Mouse (Mus musculus) midbrain, embryonic 16.5 days (tissue): ENCODE measurements around the gene Ncbp3. TPM values are rescaled to one million over a fixed set of nuclear protein-coding genes. Genes with fewer than 3 reads are reported as not detected.

Source experiments
- ATAC-seq: fragments of 200-750 bp; cut with Nextera tagmentation; 2 replicates; pipeline ENCODE4 v1.8.0; 2017; ENCODE audit warnings: moderate TSS enrichment
- H3K27ac ChIP-seq: fragments of 300-500 bp; sonication (generic); 2 replicates; pipeline ENCODE4 v1.5.1; 2014; ENCODE audit warnings: mild to moderate bottlenecking, low read length, mixed read lengths
- H3K27me3 ChIP-seq: fragments of 300-500 bp; sonication (generic); 2 replicates; pipeline ENCODE4 v1.6.1; 2014; ENCODE audit warnings: low read depth, low read length, mixed read lengths; ENCODE audit not compliant: control insufficient read depth, insufficient read depth
- H3K36me3 ChIP-seq: fragments of 300-500 bp; sonication (generic); 2 replicates; pipeline ENCODE4 v1.6.1; 2014; ENCODE audit warnings: mild to moderate bottlenecking, low read length, moderate library complexity, mixed read lengths; ENCODE audit not compliant: control insufficient read depth, insufficient read depth
- H3K4me1 ChIP-seq: fragments of 300-500 bp; sonication (generic); 2 replicates; pipeline ENCODE4 v1.6.1; 2014; ENCODE audit warnings: mild to moderate bottlenecking, low read length, mixed read lengths; ENCODE audit not compliant: control insufficient read depth, insufficient read depth
- H3K4me2 ChIP-seq: fragments of 300-500 bp; sonication (generic); 2 replicates; pipeline ENCODE4 v1.6.1; 2014; ENCODE audit warnings: mild to moderate bottlenecking, low read length, mixed read lengths
- H3K4me3 ChIP-seq: fragments of 300-500 bp; sonication (generic); 2 replicates; pipeline ENCODE4 v1.5.1; 2014; ENCODE audit warnings: low read depth, mild to moderate bottlenecking, low read length, moderate library complexity, mixed read lengths
- H3K9ac ChIP-seq: fragments of 300-500 bp; sonication (generic); 2 replicates; pipeline ENCODE4 v1.6.1; 2014; ENCODE audit warnings: low read depth, low read length, mixed read lengths
- H3K9me3 ChIP-seq: fragments of 300-500 bp; sonication (generic); replicated peaks from 2 replicates; pipeline ENCODE4 v1.6.1; 2014; ENCODE audit warnings: mild to moderate bottlenecking, low read length, mixed read lengths; ENCODE audit not compliant: control insufficient read depth, poor library complexity, severe bottlenecking
- WGBS: fragments of 180-500 bp; shearing (Covaris S2); extraction: QIAGEN DNeasy Blood & Tissue Kit; methylation state at CpG from one replicate; pipeline ENCODE4 v1.1.7; 2014; 5-methylcytosine and 5-hydroxymethylcytosine counted together
- polyA plus RNA-seq: library from polyadenylated mRNA; unstranded; fragments of >200 nt; fragmentation: Nextera tagmentation; extraction: Ambion mirVana; gene quantifications from 2 replicates; pipeline ENCODE4 v1.2.1, GENCODE M21; 2015

The Ncbp3 gene
- polyA plus RNA-seq, 1 experiment from 2014 or later = 9.8 TPM

DNA sequence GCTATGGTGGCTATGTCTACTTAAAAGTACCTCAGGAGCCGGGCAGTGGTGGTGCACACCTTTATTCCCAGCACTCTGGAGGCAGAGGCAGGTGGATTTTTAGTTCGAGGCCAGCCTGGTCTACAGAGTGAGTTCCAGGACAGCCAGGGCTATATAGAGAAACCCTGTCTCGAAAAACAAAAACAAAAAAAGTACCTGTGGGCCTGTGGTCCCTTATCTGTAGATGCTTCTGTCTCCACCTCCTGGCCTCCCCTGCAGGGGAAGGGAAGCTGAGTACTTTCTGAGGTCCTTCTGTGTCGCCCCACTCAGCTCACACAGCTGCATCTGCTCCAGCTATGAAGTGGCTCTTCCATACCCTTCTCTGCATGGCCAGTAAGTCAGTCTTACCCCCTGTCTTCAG lies 42.7 kb downstream of the Ncbp3 start, which contains the start of gene Itgae:
TSS of gene Itgae (plus strand) at position 301 of the 400 bp plus-strand sequence.
- 93% methylated on average over 4 of the region's 4 CpGs for WGBS
- Histone ChIP-seq H3K4me1 (no peaks in the 10 kb centered on the region), H3K36me3 (no peaks in the 10 kb centered on the region), H3K9me3 (no peaks in the 10 kb centered on the region), H3K27me3 (no peaks in the 10 kb centered on the region), H3K4me3 (no peak within 1 kb of the TSS), H3K4me2 (no peak within 1 kb of the TSS), H3K27ac (no peak within 1 kb of the TSS), H3K9ac (no peak within 1 kb of the TSS)
- no peak for ATAC-seq

DNA sequence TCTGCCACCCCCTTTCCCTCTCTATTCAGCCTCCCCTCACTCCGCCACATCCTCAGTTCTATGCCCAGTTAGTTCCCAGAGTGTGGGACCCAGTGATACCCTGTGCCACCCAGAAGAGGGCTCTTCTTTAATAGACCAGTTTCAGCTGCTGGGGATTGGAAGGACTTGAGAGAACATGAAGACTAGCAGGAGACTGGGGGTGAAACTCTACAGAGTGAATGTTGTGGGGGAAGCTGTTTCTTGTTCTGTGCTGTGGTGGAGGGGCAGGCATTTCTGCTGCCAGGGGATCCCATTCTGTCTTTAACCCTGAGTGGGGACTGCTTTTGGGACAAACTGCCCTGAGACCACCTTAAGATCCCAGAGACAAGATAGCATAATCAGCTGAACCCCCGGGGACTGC lies 43.2 kb downstream of the Ncbp3 start:
- 83% methylated on average over 2 of the region's 2 CpGs for WGBS

DNA sequence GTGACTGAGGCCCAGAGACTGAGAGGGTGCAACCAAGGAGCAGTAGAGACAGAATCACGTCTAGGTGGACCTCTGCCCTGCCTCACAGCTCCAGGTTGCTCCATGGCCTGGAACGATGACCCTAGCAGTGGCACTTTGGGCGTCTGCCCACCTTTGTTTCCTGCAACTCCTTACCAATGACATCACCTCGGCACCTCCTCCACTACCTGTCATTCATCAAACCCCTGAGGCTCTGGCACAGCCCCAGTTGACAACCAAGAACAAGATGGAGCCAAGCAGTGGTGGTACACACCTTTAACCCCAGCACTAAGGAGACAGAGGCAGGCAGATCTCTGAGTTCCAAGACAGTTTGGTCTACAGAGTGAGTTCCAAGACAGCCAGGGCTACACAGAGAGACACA lies 44.5 kb downstream of the Ncbp3 start:
- no peak overlapping the region for H3K9ac ChIP-seq
- H3K27me3 ChIP-seq = no peaks in the 10 kb centered on the region
- H3K4me3 ChIP-seq = no peak overlapping the region
- no peaks in the 10 kb centered on the region for H3K36me3 ChIP-seq
- H3K27ac ChIP-seq = no peak overlapping the region
- H3K4me2 ChIP-seq = no peak overlapping the region
- 86% methylated on average over 4 of the region's 4 CpGs for WGBS
- ATAC-seq = no peak
- no peaks in the 10 kb centered on the region for H3K4me1 ChIP-seq
- no peaks in the 10 kb centered on the region for H3K9me3 ChIP-seq

More for the DNA sequence above, 43.2 kb downstream of the Ncbp3 start:
- H3K27me3 ChIP-seq = no peaks in the 10 kb centered on the region
- H3K4me3 ChIP-seq = no peak overlapping the region
- no peak overlapping the region for H3K4me2 ChIP-seq
- no peak overlapping the region for H3K27ac ChIP-seq
- H3K36me3 ChIP-seq = no peaks in the 10 kb centered on the region
- ATAC-seq = no peak
- H3K4me1 ChIP-seq = no peaks in the 10 kb centered on the region
- H3K9ac ChIP-seq = no peak overlapping the region
- H3K9me3 ChIP-seq = no peaks in the 10 kb centered on the region

DNA sequence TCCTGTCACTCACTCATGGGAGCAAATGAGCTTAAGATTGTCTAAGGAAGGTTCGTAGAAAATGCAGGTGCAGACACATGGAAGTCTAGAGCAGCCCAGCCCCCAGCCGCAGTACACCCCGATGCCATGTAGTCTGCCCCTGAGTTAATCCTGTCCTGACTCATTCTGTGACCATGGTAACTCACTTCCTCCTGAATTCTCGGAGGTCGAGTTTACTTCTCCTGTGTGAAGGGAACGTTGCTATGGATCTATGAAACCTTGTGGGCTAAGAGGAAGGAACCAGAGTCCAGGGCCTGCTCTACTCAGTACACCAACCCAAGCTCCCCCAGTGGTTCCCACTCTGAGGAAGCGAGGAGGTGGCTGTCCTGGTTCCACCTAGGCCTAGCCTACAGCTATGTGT lies 45.3 kb downstream of the Ncbp3 start:
- Histone ChIP-seq H3K4me3 (no peak overlapping the region), H3K4me2 (no peak overlapping the region), H3K9ac (no peak overlapping the region), H3K4me1 (no peaks in the 10 kb centered on the region), H3K27me3 (no peaks in the 10 kb centered on the region), H3K9me3 (no peaks in the 10 kb centered on the region), H3K27ac (no peak overlapping the region), H3K36me3 (no peaks in the 10 kb centered on the region)
- no peak for ATAC-seq
- WGBS = 71% methylated on average over 7 of the region's 7 CpGs

DNA sequence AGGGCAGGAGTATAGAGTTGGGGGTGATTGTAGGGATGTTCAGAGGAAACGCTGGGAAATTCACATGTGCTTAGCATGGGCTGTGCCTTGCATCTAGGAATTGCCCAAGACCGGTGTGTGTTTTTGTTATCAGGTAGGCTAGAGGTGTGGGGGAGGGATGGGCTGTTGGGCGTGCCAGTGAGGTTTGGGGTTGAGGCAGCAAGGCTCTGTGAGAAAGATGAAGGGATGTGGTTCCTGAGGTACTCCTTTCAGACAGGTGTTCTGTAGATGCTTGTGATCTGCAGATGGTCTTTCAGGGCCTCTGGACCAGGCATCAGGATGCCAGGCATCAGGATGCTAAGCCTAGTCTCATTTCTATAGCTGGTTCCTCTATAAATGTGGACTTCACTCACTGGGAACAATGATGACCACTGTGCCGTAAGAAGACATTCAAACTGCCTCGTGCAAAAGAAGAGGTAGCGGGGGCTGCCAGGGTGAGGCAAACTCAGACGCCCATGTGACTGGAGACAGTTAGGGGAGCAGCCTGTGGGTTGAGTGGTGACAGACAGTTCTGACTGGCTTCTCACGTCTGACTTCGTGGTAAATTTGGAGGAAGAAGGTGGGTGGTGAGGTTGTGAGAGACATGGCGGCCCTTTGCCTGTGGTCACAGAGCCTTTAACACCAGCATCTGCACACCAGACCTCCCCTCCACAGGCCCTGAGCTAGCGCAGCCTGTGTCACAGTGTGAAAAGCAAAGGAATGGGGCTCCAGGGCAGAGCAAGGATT lies 46.8 kb downstream of the Ncbp3 start:
- Histone ChIP-seq H3K4me1 (no peaks in the 10 kb centered on the region), H3K4me3 (no peak overlapping the region), H3K27me3 (no peaks in the 10 kb centered on the region), H3K9me3 (no peaks in the 10 kb centered on the region), H3K36me3 (no peaks in the 10 kb centered on the region), H3K4me2 (no peak overlapping the region), H3K9ac (no peak overlapping the region), H3K27ac (no peak overlapping the region)
- WGBS = 84% methylated on average over 11 of the region's 11 CpGs
- no peak for ATAC-seq

DNA sequence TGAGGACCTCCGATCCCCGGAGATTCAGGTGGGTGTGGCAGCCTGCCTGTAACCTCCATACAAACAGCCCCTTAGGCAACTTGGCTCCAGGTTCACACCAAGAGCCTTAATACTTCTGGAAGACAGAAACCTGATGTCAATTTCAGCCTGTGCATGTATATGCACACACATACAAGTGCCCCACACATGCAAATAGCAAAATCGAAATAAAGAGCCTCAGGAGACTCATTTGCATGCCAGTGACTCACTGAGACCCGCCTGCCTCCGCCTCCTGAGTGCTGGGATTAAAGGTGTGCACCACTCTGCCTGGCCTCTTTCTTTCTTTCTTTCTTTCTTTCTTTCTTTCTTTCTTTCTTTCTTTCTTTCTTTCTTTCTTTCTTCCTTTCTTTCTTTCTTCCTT lies 51.3 kb downstream of the Ncbp3 start:
- Histone ChIP-seq H3K4me3 (no peak overlapping the region), H3K4me2 (no peak overlapping the region), H3K27me3 (no peaks in the 10 kb centered on the region), H3K9ac (no peak overlapping the region), H3K36me3 (no peaks in the 10 kb centered on the region), H3K4me1 (no peaks in the 10 kb centered on the region), H3K9me3 (no peaks in the 10 kb centered on the region), H3K27ac (no peak overlapping the region)
- ATAC-seq = no peak
- WGBS = 73% methylated on average over 5 of the region's 5 CpGs

DNA sequence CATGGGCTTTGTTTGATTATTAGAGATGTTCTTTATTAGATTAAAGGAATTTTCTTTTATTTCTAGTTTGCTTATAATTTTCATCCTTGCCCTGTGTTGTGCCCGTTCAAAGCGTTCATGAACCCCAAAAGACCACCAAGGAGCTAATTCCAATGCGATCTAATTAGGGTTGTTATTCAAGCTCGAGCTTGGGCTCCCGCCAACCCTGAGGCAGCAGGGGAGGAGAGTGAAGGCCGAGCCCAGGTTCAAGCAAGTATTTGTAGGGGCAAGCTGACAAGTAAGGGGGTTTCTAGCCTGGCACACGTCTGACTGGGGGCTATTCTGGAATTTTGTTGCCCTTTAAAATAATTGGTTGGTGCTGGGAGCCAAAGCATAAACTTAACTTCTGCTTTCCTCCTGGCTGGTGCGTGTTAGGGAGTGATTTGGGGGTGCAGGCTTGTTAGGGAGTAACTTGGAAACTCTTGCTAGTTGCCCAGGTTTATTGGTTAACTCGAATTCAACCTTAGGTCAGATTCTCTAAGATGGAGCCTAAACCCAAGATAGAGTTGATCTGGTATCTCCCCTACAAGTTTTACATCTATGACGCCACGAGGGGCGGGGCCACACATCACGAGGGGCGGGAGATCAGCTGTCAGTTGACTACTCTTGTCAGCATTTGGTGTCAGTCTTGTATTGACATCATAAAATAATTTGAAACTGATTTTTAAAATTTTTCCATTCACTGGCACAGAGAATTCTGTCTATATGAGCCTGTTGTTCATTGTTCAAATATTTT lies 52.6 kb downstream of the Ncbp3 start:
- H3K4me2 ChIP-seq = no peak overlapping the region
- no peak overlapping the region for H3K9ac ChIP-seq
- no peaks in the 10 kb centered on the region for H3K4me1 ChIP-seq
- WGBS = 69% methylated on average over 14 of the region's 14 CpGs
- H3K36me3 ChIP-seq = no peaks in the 10 kb centered on the region
- no peaks in the 10 kb centered on the region for H3K9me3 ChIP-seq
- no peak for ATAC-seq
- no peak overlapping the region for H3K27ac ChIP-seq
- no peaks in the 10 kb centered on the region for H3K27me3 ChIP-seq
- H3K4me3 ChIP-seq = no peak overlapping the region

DNA sequence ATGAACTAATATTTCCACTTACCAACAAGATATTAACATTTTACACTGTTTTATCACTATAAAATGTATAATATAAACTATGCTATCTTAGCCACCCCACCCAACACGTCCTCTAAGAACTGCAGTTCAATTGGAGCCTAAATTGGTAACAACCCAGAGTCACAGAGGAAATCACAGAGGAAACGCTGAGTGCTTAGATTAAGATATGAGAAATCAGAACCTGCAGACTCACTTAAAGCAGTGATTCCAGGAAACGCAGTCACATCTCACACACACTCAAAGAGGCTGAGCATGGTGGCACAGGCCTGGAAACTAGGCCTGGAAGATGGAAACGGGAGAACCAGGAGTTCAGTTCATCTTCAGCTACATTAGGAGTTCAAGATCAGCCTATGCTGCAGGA lies 53.7 kb downstream of the Ncbp3 start:
- no peak overlapping the region for H3K4me2 ChIP-seq
- no peak overlapping the region for H3K27ac ChIP-seq
- H3K9ac ChIP-seq = no peak overlapping the region
- H3K9me3 ChIP-seq = no peaks in the 10 kb centered on the region
- no peak overlapping the region for H3K4me3 ChIP-seq
- H3K36me3 ChIP-seq = no peaks in the 10 kb centered on the region
- no peaks in the 10 kb centered on the region for H3K4me1 ChIP-seq
- ATAC-seq = no peak
- WGBS = 79% methylated on average over 4 of the region's 4 CpGs
- H3K27me3 ChIP-seq = no peaks in the 10 kb centered on the region

DNA sequence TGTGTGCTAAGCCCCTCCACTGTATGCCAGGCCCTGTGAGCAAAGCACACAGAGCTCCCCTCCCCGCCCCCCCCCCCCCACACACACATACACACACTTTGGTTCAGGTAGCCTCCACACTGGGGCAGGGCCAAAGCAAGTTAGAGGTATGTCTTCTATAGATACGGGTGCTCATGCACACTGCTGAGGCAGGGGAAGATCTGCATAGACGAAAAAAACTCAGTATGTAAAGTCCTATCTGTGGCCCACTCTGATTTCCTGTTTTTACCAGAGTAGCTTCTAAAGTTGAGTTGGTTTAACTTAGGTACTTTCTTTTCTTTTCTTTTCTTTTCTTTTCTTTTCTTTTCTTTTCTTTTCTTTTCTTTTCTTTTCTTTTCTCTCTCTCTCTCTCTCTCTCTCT lies 57.7 kb downstream of the Ncbp3 start:
- ATAC-seq = no peak
- no peaks in the 10 kb centered on the region for H3K4me1 ChIP-seq
- no peaks in the 10 kb centered on the region for H3K27me3 ChIP-seq
- H3K9me3 ChIP-seq = no peaks in the 10 kb centered on the region
- H3K27ac ChIP-seq = no peak overlapping the region
- no peaks in the 10 kb centered on the region for H3K36me3 ChIP-seq
- no peak overlapping the region for H3K4me3 ChIP-seq
- no peak overlapping the region for H3K4me2 ChIP-seq
- H3K9ac ChIP-seq = no peak overlapping the region
- WGBS = 66% methylated on average over 3 of the region's 3 CpGs
